Mouse (Mus musculus) heart, postnatal 0 days (tissue): ENCODE measurements around the gene Ugt1a2. TPM values are rescaled to one million over a fixed set of nuclear protein-coding genes. Genes with fewer than 3 reads are reported as not detected.

Experiments
- ATAC-seq: fragments of 200-750 bp; cut with Nextera tagmentation; 2 replicates; pipeline ENCODE4 v1.8.0; 2017; ENCODE audit warnings: low read depth, moderate number of reproducible peaks, moderate library complexity; ENCODE audit not compliant: insufficient read depth
- DNase-seq: peaks from one replicate; pipeline ENCODE4 v3.0.0-alpha.2; 2016; ENCODE audit warnings: low spot score
- H3K27ac ChIP-seq: fragments of 300-500 bp; sonication (generic); 2 replicates; pipeline ENCODE4 v1.5.1; 2014; ENCODE audit warnings: low read depth, mild to moderate bottlenecking
- H3K27me3 ChIP-seq: fragments of 300-500 bp; sonication (generic); 2 replicates; pipeline ENCODE4 v1.6.1; 2014; ENCODE audit warnings: low read length, mixed read lengths; ENCODE audit not compliant: control insufficient read depth, insufficient read depth
- H3K36me3 ChIP-seq: fragments of 300-500 bp; sonication (generic); replicated peaks from 2 replicates; pipeline ENCODE4 v1.6.1; 2014; ENCODE audit warnings: low read length, mixed read lengths; ENCODE audit not compliant: control insufficient read depth, insufficient read depth
- H3K4me1 ChIP-seq: fragments of 300-500 bp; sonication (generic); 2 replicates; pipeline ENCODE4 v1.6.1; 2014; ENCODE audit warnings: antibody characterized with exemption; ENCODE audit not compliant: control insufficient read depth, insufficient read depth
- H3K4me2 ChIP-seq: fragments of 300-500 bp; sonication (generic); 2 replicates; pipeline ENCODE4 v1.6.1; 2014; ENCODE audit warnings: low read depth, mild to moderate bottlenecking, low read length, moderate library complexity
- H3K4me3 ChIP-seq: fragments of 300-500 bp; sonication (generic); 2 replicates; pipeline ENCODE4 v1.5.1; 2014; ENCODE audit warnings: low read depth, low read length
- H3K9ac ChIP-seq: fragments of 300-500 bp; sonication (generic); replicated peaks from 2 replicates; pipeline ENCODE4 v1.6.1; 2014; ENCODE audit warnings: low read depth, low read length, mixed read lengths
- H3K9me3 ChIP-seq: fragments of 300-500 bp; sonication (generic); replicated peaks from 2 replicates; pipeline ENCODE4 v1.6.1; 2016; ENCODE audit warnings: low read length; ENCODE audit not compliant: control insufficient read depth
- CTCF ChIP-seq: IDR thresholded peaks from 2 replicates; pipeline ENCODE4 v1.5.1; 2016; ENCODE audit warnings: antibody characterized with exemption, control low read depth, low read depth
- EP300 ChIP-seq: IDR thresholded peaks from 2 replicates; pipeline ENCODE4 v1.6.1; 2016; ENCODE audit warnings: antibody characterized with exemption, low read depth
- WGBS: fragments of 180-500 bp; shearing (Covaris S2); extraction: QIAGEN DNeasy Blood & Tissue Kit; methylation state at CpG from one replicate; pipeline ENCODE4 v1.1.7; 2014; 5-methylcytosine and 5-hydroxymethylcytosine counted together
- polyA plus RNA-seq: library from polyadenylated mRNA; unstranded; fragments of >200 nt; fragmentation: Nextera tagmentation; extraction: Ambion mirVana; gene quantifications from 2 replicates; pipeline ENCODE4 v1.2.1, GENCODE M21; 2015
- total RNA-seq: library from RNA; depleted of rRNA; stranded (reverse); fragments of >200 nt; gene quantifications from 2 replicates; pipeline ENCODE4 v1.2.3, GENCODE M21; 2014; ENCODE audit warnings: low replicate concordance

Ugt1a2 gene
- total and polyA plus RNA-seq, 2 experiments from 2014 or later, result not detected

DNA sequence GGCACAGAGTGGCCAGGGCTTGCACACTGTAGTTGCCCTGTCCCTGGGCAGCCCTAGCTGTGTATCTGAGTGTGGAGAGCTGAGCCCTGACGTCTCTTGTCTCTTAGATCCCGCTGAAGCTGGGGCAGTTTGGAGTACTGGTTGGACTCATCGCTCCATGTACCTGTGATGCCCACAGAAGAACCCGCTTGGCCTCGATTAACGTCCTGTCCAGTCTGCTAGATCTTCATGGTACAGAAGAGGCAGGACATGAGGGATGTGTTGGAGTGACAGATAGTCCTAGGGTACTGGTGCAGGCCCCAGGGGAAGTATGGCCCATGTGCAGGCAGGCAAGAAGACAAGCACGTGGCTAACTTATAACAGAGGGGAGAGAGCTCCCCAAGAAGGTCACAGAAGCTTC is 49.2 kb downstream of the Ugt1a2 start:
- no peak overlapping the region for H3K9ac ChIP-seq
- H3K27ac ChIP-seq, result no peak overlapping the region
- H3K36me3 ChIP-seq, result no peaks in the 10 kb centered on the region
- DNase-seq (no peak), ATAC-seq (no peak)
- WGBS, result 68% methylated on average over 7 of the region's 7 CpGs
- no peak overlapping the region for H3K4me2 ChIP-seq
- no peaks in the 10 kb centered on the region for H3K27me3 ChIP-seq
- no peaks in the 10 kb centered on the region for H3K4me1 ChIP-seq
- no peak for TF ChIP-seq CTCF
- TF ChIP-seq EP300, result no peak
- peaks cover 69% of the 10 kb centered on the region for H3K9me3 ChIP-seq
- H3K4me3 ChIP-seq, result no peak overlapping the region

- no peak overlapping the region for H3K27ac ChIP-seq
- 69% methylated on average over 5 of the region's 5 CpGs for WGBS
- no peak for ATAC-seq
These were observed 49.6 kb downstream of the Ugt1a2 start for GRCm38 (mm10) chr1:88250023-88250422.

GRCm38 (mm10) chr1:88253106-88253505 is 52.7 kb downstream of the Ugt1a2 start:
- H3K36me3 ChIP-seq, result no peaks in the 10 kb centered on the region
- ATAC-seq (no peak), DNase-seq (no peak)
- H3K4me3 ChIP-seq, result no peak overlapping the region
- H3K27me3 ChIP-seq, result no peaks in the 10 kb centered on the region
- no peak overlapping the region for H3K4me2 ChIP-seq
- no peaks in the 10 kb centered on the region for H3K4me1 ChIP-seq
- H3K9me3 ChIP-seq, result peaks cover 50% of the 10 kb centered on the region
- H3K27ac ChIP-seq, result no peak overlapping the region
- no peak overlapping the region for H3K9ac ChIP-seq
- 71% methylated on average over 8 of the region's 8 CpGs for WGBS
- TF ChIP-seq EP300 (no peak), CTCF (no peak)

More at GRCm38 (mm10) chr1:88250023-88250422, 49.6 kb downstream of the Ugt1a2 start:
- no peaks in the 10 kb centered on the region for H3K36me3 ChIP-seq
- DNase-seq, result no peak
- peaks cover 73% of the 10 kb centered on the region for H3K9me3 ChIP-seq
- no peaks in the 10 kb centered on the region for H3K27me3 ChIP-seq
- H3K4me3 ChIP-seq, result no peak overlapping the region
- H3K4me2 ChIP-seq, result no peak overlapping the region
- no peaks in the 10 kb centered on the region for H3K4me1 ChIP-seq
- TF ChIP-seq EP300, result no peak
- no peak for TF ChIP-seq CTCF
- H3K9ac ChIP-seq, result no peak overlapping the region

GRCm38 (mm10) chr1:88253540-88253939 is 53.1 kb downstream of the Ugt1a2 start:
- TF ChIP-seq CTCF, result no peak
- TF ChIP-seq EP300, result no peak
- no peaks in the 10 kb centered on the region for H3K4me1 ChIP-seq
- H3K27me3 ChIP-seq, result no peaks in the 10 kb centered on the region
- H3K4me2 ChIP-seq, result no peak overlapping the region
- DNase-seq (no peak), ATAC-seq (no peak)
- no peak overlapping the region for H3K27ac ChIP-seq
- H3K36me3 ChIP-seq, result no peaks in the 10 kb centered on the region
- peaks cover 46% of the 10 kb centered on the region for H3K9me3 ChIP-seq
- 62% methylated on average over 6 of the region's 6 CpGs for WGBS
- H3K9ac ChIP-seq, result no peak overlapping the region
- no peak overlapping the region for H3K4me3 ChIP-seq

GRCm38 (mm10) chr1:88254793-88255465 is 54.5 kb downstream of the Ugt1a2 start:
- Histone ChIP-seq H3K9me3 (peaks cover 32% of the 10 kb centered on the region), H3K9ac (no peak overlapping the region), H3K27ac (no peak overlapping the region), H3K4me1 (peaks cover 11% of the 10 kb centered on the region), H3K4me3 (no peak overlapping the region), H3K4me2 (no peak overlapping the region), H3K36me3 (peaks cover 6% of the 10 kb centered on the region; the same call in 1 of the 2 replicates), H3K27me3 (no peaks in the 10 kb centered on the region)
- DNase-seq (no peak), ATAC-seq (no peak)
- WGBS, result 75% methylated on average over 12 of the region's 12 CpGs
- TF ChIP-seq CTCF (no peak), EP300 (no peak)

GRCm38 (mm10) chr1:88255466-88255857 is 55.1 kb downstream of the Ugt1a2 start:
- no peak for DNase-seq
- Histone ChIP-seq H3K27me3 (no peaks in the 10 kb centered on the region), H3K9me3 (peaks cover 27% of the 10 kb centered on the region), H3K27ac (no peak overlapping the region), H3K36me3 (peaks cover 10% of the 10 kb centered on the region; the same call in 1 of the 2 replicates), H3K4me2 (no peak overlapping the region), H3K9ac (no peak overlapping the region), H3K4me3 (no peak overlapping the region), H3K4me1 (peaks cover 11% of the 10 kb centered on the region)
- no peak for TF ChIP-seq EP300
- no peak for TF ChIP-seq CTCF
- WGBS, result 53% methylated on average over 2 of the region's 2 CpGs
- ATAC-seq, result no peak
